Mouse (Mus musculus) MEL (cell line): ENCODE data around the gene Olfr1360. TPM values are rescaled to one million over a fixed set of nuclear protein-coding genes. Genes with fewer than 3 reads are reported as not detected.
"Not testable (repeated sequence)": the region's sequence is repeated elsewhere in the genome, so short reads cannot be mapped to it uniquely, and the experiment has no call there.

Source experiments
- DNase-seq: peaks from one replicate; pipeline ENCODE4 v3.0.0; 2011; ENCODE audit warnings: low read depth, low spot score
- H3K27ac ChIP-seq: 2 replicates; pipeline ENCODE4 v1.5.1; 2012; ENCODE audit warnings: low read depth, mild to moderate bottlenecking, control low read depth, low read length, moderate library complexity; ENCODE audit not compliant: control insufficient read depth
- H3K27me3 ChIP-seq, 2 experiments: fragments of 150-350 bp in 1 of 2; sonication (generic) in 1 of 2; 2 replicates each; pipeline ENCODE4 v1.6.1; 2012; ENCODE audit warnings: low read length in 2 of 2, mild to moderate bottlenecking in 2 of 2, improper control_type of control experiment in 1 of 2, moderate library complexity in 1 of 2; ENCODE audit not compliant: insufficient read depth in 2 of 2, control insufficient read depth in 1 of 2
- H3K36me3 ChIP-seq, 2 experiments: 2 replicates each; pipeline ENCODE4 v1.6.1; 2012 to 2014; ENCODE audit warnings: low read length in 2 of 2, improper control_type of control experiment in 1 of 2, inconsistent platforms in 1 of 2, mild to moderate bottlenecking in 1 of 2; ENCODE audit not compliant: insufficient read depth in 2 of 2, control insufficient read depth in 1 of 2
- H3K4me1 ChIP-seq, 2 experiments: fragments of 150-350 bp in 1 of 2; sonication (generic) in 1 of 2; 2 replicates each; pipeline ENCODE4 v1.6.1; 2012; ENCODE audit warnings: low read length in 2 of 2, improper control_type of control experiment in 1 of 2, mild to moderate bottlenecking in 1 of 2; ENCODE audit not compliant: insufficient read depth in 2 of 2, control insufficient read depth in 1 of 2
- H3K4me3 ChIP-seq, 2 experiments: fragments of 150-350 bp in 1 of 2; sonication (generic) in 1 of 2; 2 replicates each; pipeline ENCODE4 v1.5.1; 2012; ENCODE audit warnings: low read depth in 2 of 2, low read length in 2 of 2, mild to moderate bottlenecking in 2 of 2, moderate library complexity in 2 of 2, control low read depth in 1 of 2, improper control_type of control experiment in 1 of 2; ENCODE audit not compliant: control insufficient read depth in 1 of 2, insufficient read depth in 1 of 2
- H3K79me2 ChIP-seq: 2 replicates; pipeline ENCODE4 v1.6.1; 2012; ENCODE audit warnings: mild to moderate bottlenecking, low read length, moderate library complexity; ENCODE audit not compliant: control insufficient read depth, poor library complexity, insufficient read depth
- H3K9ac ChIP-seq: 2 replicates; pipeline ENCODE4 v1.6.1; 2012; ENCODE audit warnings: low read depth, mild to moderate bottlenecking, control low read depth, low read length, moderate library complexity; ENCODE audit not compliant: control insufficient read depth, poor library complexity, severe bottlenecking
- H3K9me3 ChIP-seq: fragments of 150-350 bp; sonication (generic); replicated peaks from 2 replicates; pipeline ENCODE4 v1.6.1; 2012; ENCODE audit warnings: mild to moderate bottlenecking, low read length, improper control_type of control experiment, moderate library complexity; ENCODE audit not compliant: insufficient read depth
- CTCF ChIP-seq, 3 experiments: IDR thresholded peaks in 2 of 3; conservative IDR thresholded peaks in 1 of 3; 2 replicates each; pipeline ENCODE4 v1.5.1; 2011 to 2012; ENCODE audit warnings: low read length in 3 of 3, low read depth in 2 of 3, mild to moderate bottlenecking in 2 of 3, improper control_type of control experiment in 1 of 3, inconsistent platforms in 1 of 3, mixed read lengths in 1 of 3, moderate library complexity in 1 of 3; ENCODE audit not compliant: control insufficient read depth in 1 of 3, insufficient read depth in 1 of 3, poor library complexity in 1 of 3, severe bottlenecking in 1 of 3
- GATA1 ChIP-seq: IDR thresholded peaks from 2 replicates; pipeline ENCODE4 v1.6.1; 2011; ENCODE audit warnings: low read depth, low read length, improper control_type of control experiment
- POLR2A ChIP-seq, 2 experiments: IDR thresholded peaks; 2 replicates each; pipeline ENCODE4 v1.6.1; 2011 to 2012; ENCODE audit warnings: low read length in 2 of 2, mild to moderate bottlenecking in 2 of 2, control low read depth in 1 of 2, improper control_type of control experiment in 1 of 2, low read depth in 1 of 2, moderate library complexity in 1 of 2; ENCODE audit not compliant: control insufficient read depth in 1 of 2, insufficient read depth in 1 of 2, poor library complexity in 1 of 2
- POLR2AphosphoS5 ChIP-seq: IDR thresholded peaks from 2 replicates; pipeline ENCODE4 v1.6.1; 2012; ENCODE audit warnings: low read depth, borderline replicate concordance, mild to moderate bottlenecking, inconsistent platforms, low read length, moderate library complexity, mixed read lengths
- TBP ChIP-seq: IDR thresholded peaks from 2 replicates; pipeline ENCODE4 v1.8.0; 2011; ENCODE audit warnings: low read depth, low read length, improper control_type of control experiment
- UBTF ChIP-seq: IDR thresholded peaks from 2 replicates; pipeline ENCODE4 v1.6.1; 2012; ENCODE audit warnings: low read depth, mild to moderate bottlenecking, inconsistent platforms, low read length, improper control_type of control experiment, moderate library complexity, borderline replicate concordance; ENCODE audit not compliant: insufficient read depth
- polyA plus RNA-seq, 2 experiments: library from polyadenylated mRNA; stranded (reverse) in 1 of 2; unstranded in 1 of 2; fragments of >175 nt in 1 of 2; fragments of >200 nt in 1 of 2; gene quantifications; 2 replicates each; pipeline versions ENCODE4 v1.2.1 to v1.2.4; 2012; ENCODE audit warnings: low replicate concordance in 2 of 2, low read depth in 1 of 2; ENCODE audit not compliant: insufficient read length in 2 of 2, insufficient read depth in 1 of 2, missing spikeins in 1 of 2
- total RNA-seq: library from RNA; depleted of rRNA; stranded (reverse); fragments of 300-350 nt; gene quantifications from 2 replicates; pipeline ENCODE4 v1.2.3, GENCODE M21; 2012

Gene Olfr1360
- total and polyA plus RNA-seq, 3 experiments = not detected

- DNase-seq = peak; percentile 84
- Histone ChIP-seq H3K27ac (peak overlapping the region; percentile 96), H3K79me2 (peaks cover 2% of the 10 kb centered on the region; the same call in 1 of the 2 replicates), H3K4me1 (peaks cover 0 to 7% of the 10 kb centered on the region in 2 experiments; a peak in 2 of 4 replicates), H3K9me3 (no peaks in the 10 kb centered on the region), H3K36me3 (peaks cover 0 to 18% of the 10 kb centered on the region in 2 experiments; a peak in 2 of 4 replicates), H3K9ac (peak overlapping the region; percentile 86), H3K4me3 (peak overlapping the region; percentile 0 to 18; a peak in 3 of 4 replicates), H3K27me3 (no peaks in the 10 kb centered on the region)
- TF ChIP-seq CTCF (IDR thresholded peaks at IDR 0.05 in 2 of 3, conservative IDR thresholded peaks at IDR 0.05 in 1 of 3; ENCODE audit: control insufficient read depth in 1 of 3, insufficient read depth in 1 of 3, low read depth in 2 of 3, low read length in 3 of 3, poor library complexity in 1 of 3, severe bottlenecking in 1 of 3) = no peak
- TF ChIP-seq POLR2A (IDR thresholded peaks at IDR 0.05; ENCODE audit: control insufficient read depth in 1 of 2, insufficient read depth in 1 of 2, low read depth in 1 of 2, low read length in 2 of 2, poor library complexity in 1 of 2) = peak in 1 of 2 experiments; percentile 88; a peak in 2 of 4 replicates
Observed at GRCm38 (mm10) chr13:21718381-21719080, 41.3 kb upstream of the Olfr1360 start.

GRCm38 (mm10) chr13:21717397-21718357, 40.5 kb upstream of the Olfr1360 start, which contains the start of gene Hist1h3h:
Gene Hist1h3h (plus strand): TSS chr13:21717659.
- not testable (repeated sequence) for H3K4me1 ChIP-seq
- peak within 1 kb of the TSS; percentile 86 for H3K9ac ChIP-seq
- H3K36me3 ChIP-seq = peaks cover 0 to 17% of the 10 kb centered on the region in 2 experiments; a peak in 2 of 4 replicates
- TF ChIP-seq UBTF (peak; percentile 80; the same call in 1 of the 2 replicates), POLR2A (IDR thresholded peaks at IDR 0.05; ENCODE audit: control insufficient read depth in 1 of 2, insufficient read depth in 1 of 2, low read depth in 1 of 2, low read length in 2 of 2, poor library complexity in 1 of 2) (peak; percentile 97), TBP (peak; percentile 99), POLR2AphosphoS5 (peak; percentile 86; the same call in 1 of the 2 replicates)
- TF ChIP-seq, all 39 proteins: peak for 4; not testable (repeated sequence) for 35
- H3K9me3 ChIP-seq, H3K27me3 ChIP-seq, H3K79me2 ChIP-seq: not testable (repeated sequence)
- peak; percentile 96 for DNase-seq
- peak within 1 kb of the TSS; percentile 96 for H3K27ac ChIP-seq
- H3K4me3 ChIP-seq = peak within 1 kb of the TSS; percentile 14 to 56

GRCm38 (mm10) chr13:21716540-21717391, 39.6 kb upstream of the Olfr1360 start:
- peak overlapping the region; percentile 60 for H3K9ac ChIP-seq

More at GRCm38 (mm10) chr13:21716540-21717391, 39.6 kb upstream of the Olfr1360 start:
- not testable (repeated sequence) for H3K4me1 ChIP-seq, H3K9me3 ChIP-seq, H3K27me3 ChIP-seq, H3K79me2 ChIP-seq
- Histone ChIP-seq H3K36me3 (peaks cover 0 to 22% of the 10 kb centered on the region in 2 experiments; a peak in 2 of 4 replicates), H3K27ac (peak overlapping the region; percentile 84), H3K4me3 (peak overlapping the region; percentile 12 to 43)
- TF ChIP-seq POLR2AphosphoS5 (peak; percentile 95), POLR2A (IDR thresholded peaks at IDR 0.05; ENCODE audit: control insufficient read depth in 1 of 2, insufficient read depth in 1 of 2, low read depth in 1 of 2, low read length in 2 of 2, poor library complexity in 1 of 2) (peak; percentile 50 to 95), GATA1 (peak; percentile 67)
- DNase-seq = peak; percentile 86
